Mouse (Mus musculus) megakaryocyte-erythroid progenitor cell, adult 5-6 weeks (primary cell): ENCODE results near the gene Rnf216. TPM values are rescaled to one million over a fixed set of nuclear protein-coding genes. Genes with fewer than 3 reads are reported as not detected.

Source experiments
- ATAC-seq: replicated peaks from 2 replicates; pipeline ENCODE4 v1.8.0; 2016; ENCODE audit warnings: mild to moderate bottlenecking, inconsistent platforms; ENCODE audit not compliant: severe bottlenecking, poor library complexity, low FRiP score, low TSS enrichment
- total RNA-seq, 2 experiments: library from RNA; stranded (forward) in 1 of 2; stranded (reverse) in 1 of 2; fragments of 200-1000, 215-1000 nt in 1 of 2; fragments of >200 nt in 1 of 2; fragmentation: Nextera tagmentation in 1 of 2; gene quantifications; 2 replicates each; pipeline ENCODE4 v1.2.3; 2014 to 2017

Gene Rnf216
- total RNA-seq, 2 experiments from 2014 or later: 41.0 to 91.5 TPM

GRCm38 (mm10) chr5:143032639-143033146 lies 80.1 kb downstream of the Rnf216 start:
- ATAC-seq: no peak

GRCm38 (mm10) chr5:143031681-143032080 lies 81.1 kb downstream of the Rnf216 start:
- no peak for ATAC-seq

GRCm38 (mm10) chr5:143031193-143031592 lies 81.6 kb downstream of the Rnf216 start:
- no peak for ATAC-seq

GRCm38 (mm10) chr5:143023887-143024286 lies 88.9 kb downstream of the Rnf216 start:
- ATAC-seq: peak; percentile 88

- ATAC-seq: no peak
These were observed 89.8 kb downstream of the Rnf216 start for GRCm38 (mm10) chr5:143022956-143023355.

- ATAC-seq: no peak
These were observed 95.4 kb downstream of the Rnf216 start for GRCm38 (mm10) chr5:143017401-143017800.

GRCm38 (mm10) chr5:143009383-143009782 lies 103.4 kb downstream of the Rnf216 start:
- no peak for ATAC-seq

- no peak for ATAC-seq
These were observed 111.9 kb downstream of the Rnf216 start for GRCm38 (mm10) chr5:143000654-143001500.

GRCm38 (mm10) chr5:143000091-143000490 lies 112.7 kb downstream of the Rnf216 start:
- ATAC-seq: no peak

- ATAC-seq: no peak
These were observed 114.6 kb downstream of the Rnf216 start for GRCm38 (mm10) chr5:142998171-142998570.

- ATAC-seq: no peak
These were observed 115.3 kb downstream of the Rnf216 start for GRCm38 (mm10) chr5:142997526-142997925.

GRCm38 (mm10) chr5:142994746-142995145 lies 118.0 kb downstream of the Rnf216 start:
- no peak for ATAC-seq

GRCm38 (mm10) chr5:142989167-142989566 lies 123.6 kb downstream of the Rnf216 start:
- no peak for ATAC-seq

GRCm38 (mm10) chr5:142988520-142988919 lies 124.3 kb downstream of the Rnf216 start:
- no peak for ATAC-seq

GRCm38 (mm10) chr5:142984271-142984670 lies 128.5 kb downstream of the Rnf216 start:
- peak; percentile 96 for ATAC-seq

- no peak for ATAC-seq
These were observed 129.6 kb downstream of the Rnf216 start for GRCm38 (mm10) chr5:142983174-142983573.

GRCm38 (mm10) chr5:142982046-142982801 lies 130.6 kb downstream of the Rnf216 start:
- ATAC-seq: 0 out of 2 replicates have a peak, but pooled peaks have one; percentile 6

GRCm38 (mm10) chr5:142976516-142976915 lies 136.3 kb downstream of the Rnf216 start:
- no peak for ATAC-seq

- ATAC-seq: no peak
These were observed 138.1 kb downstream of the Rnf216 start for GRCm38 (mm10) chr5:142974598-142975121.

GRCm38 (mm10) chr5:142973971-142974370 lies 138.8 kb downstream of the Rnf216 start:
- no peak for ATAC-seq
